Mouse (Mus musculus) MEL (cell line): ENCODE results near the gene Mydgf. TPM values are rescaled to one million over a fixed set of nuclear protein-coding genes. Genes with fewer than 3 reads are reported as not detected.

Experiments
- DNase-seq: peaks from one replicate; pipeline ENCODE4 v3.0.0; 2011; ENCODE audit warnings: low read depth, low spot score
- H3K27ac ChIP-seq: 2 replicates; pipeline ENCODE4 v1.5.1; 2012; ENCODE audit warnings: low read depth, mild to moderate bottlenecking, control low read depth, low read length, moderate library complexity; ENCODE audit not compliant: control insufficient read depth
- H3K27me3 ChIP-seq, 2 experiments: fragments of 150-350 bp in 1 of 2; sonication (generic) in 1 of 2; 2 replicates each; pipeline ENCODE4 v1.6.1; 2012; ENCODE audit warnings: low read length in 2 of 2, mild to moderate bottlenecking in 2 of 2, improper control_type of control experiment in 1 of 2, moderate library complexity in 1 of 2; ENCODE audit not compliant: insufficient read depth in 2 of 2, control insufficient read depth in 1 of 2
- H3K36me3 ChIP-seq, 2 experiments: 2 replicates each; pipeline ENCODE4 v1.6.1; 2012 to 2014; ENCODE audit warnings: low read length in 2 of 2, improper control_type of control experiment in 1 of 2, inconsistent platforms in 1 of 2, mild to moderate bottlenecking in 1 of 2; ENCODE audit not compliant: insufficient read depth in 2 of 2, control insufficient read depth in 1 of 2
- H3K4me1 ChIP-seq, 2 experiments: fragments of 150-350 bp in 1 of 2; sonication (generic) in 1 of 2; 2 replicates each; pipeline ENCODE4 v1.6.1; 2012; ENCODE audit warnings: low read length in 2 of 2, improper control_type of control experiment in 1 of 2, mild to moderate bottlenecking in 1 of 2; ENCODE audit not compliant: insufficient read depth in 2 of 2, control insufficient read depth in 1 of 2
- H3K4me3 ChIP-seq, 2 experiments: fragments of 150-350 bp in 1 of 2; sonication (generic) in 1 of 2; 2 replicates each; pipeline ENCODE4 v1.5.1; 2012; ENCODE audit warnings: low read depth in 2 of 2, low read length in 2 of 2, mild to moderate bottlenecking in 2 of 2, moderate library complexity in 2 of 2, control low read depth in 1 of 2, improper control_type of control experiment in 1 of 2; ENCODE audit not compliant: control insufficient read depth in 1 of 2, insufficient read depth in 1 of 2
- H3K79me2 ChIP-seq: 2 replicates; pipeline ENCODE4 v1.6.1; 2012; ENCODE audit warnings: mild to moderate bottlenecking, low read length, moderate library complexity; ENCODE audit not compliant: control insufficient read depth, poor library complexity, insufficient read depth
- H3K9ac ChIP-seq: 2 replicates; pipeline ENCODE4 v1.6.1; 2012; ENCODE audit warnings: low read depth, mild to moderate bottlenecking, control low read depth, low read length, moderate library complexity; ENCODE audit not compliant: control insufficient read depth, poor library complexity, severe bottlenecking
- H3K9me3 ChIP-seq: fragments of 150-350 bp; sonication (generic); replicated peaks from 2 replicates; pipeline ENCODE4 v1.6.1; 2012; ENCODE audit warnings: mild to moderate bottlenecking, low read length, improper control_type of control experiment, moderate library complexity; ENCODE audit not compliant: insufficient read depth
- CHD2 ChIP-seq: IDR thresholded peaks from 2 replicates; pipeline ENCODE4 v1.6.1; 2011; ENCODE audit warnings: low read length, improper control_type of control experiment
- CTCF ChIP-seq, 3 experiments: IDR thresholded peaks in 2 of 3; conservative IDR thresholded peaks in 1 of 3; 2 replicates each; pipeline ENCODE4 v1.5.1; 2011 to 2012; ENCODE audit warnings: low read length in 3 of 3, low read depth in 2 of 3, mild to moderate bottlenecking in 2 of 3, improper control_type of control experiment in 1 of 3, inconsistent platforms in 1 of 3, mixed read lengths in 1 of 3, moderate library complexity in 1 of 3; ENCODE audit not compliant: control insufficient read depth in 1 of 3, insufficient read depth in 1 of 3, poor library complexity in 1 of 3, severe bottlenecking in 1 of 3
- E2F4 ChIP-seq: IDR thresholded peaks from 2 replicates; pipeline ENCODE4 v1.6.1; 2011; ENCODE audit warnings: low read depth, low read length, improper control_type of control experiment, borderline replicate concordance
- EP300 ChIP-seq, 2 experiments: IDR thresholded peaks; 2 replicates each; pipeline ENCODE4 v1.6.1; 2011; ENCODE audit warnings: improper control_type of control experiment in 2 of 2, low read length in 2 of 2, low read depth in 1 of 2, mild to moderate bottlenecking in 1 of 2
- ETS1 ChIP-seq: IDR thresholded peaks from 2 replicates; pipeline ENCODE4 v1.6.1; 2012; ENCODE audit warnings: low read depth, mild to moderate bottlenecking, inconsistent platforms, low read length, improper control_type of control experiment, moderate library complexity
- GABPA ChIP-seq: IDR thresholded peaks from 2 replicates; pipeline ENCODE4 v1.6.1; 2012; ENCODE audit warnings: low read depth, mild to moderate bottlenecking, inconsistent platforms, low read length, improper control_type of control experiment, moderate library complexity
- GATA1 ChIP-seq: IDR thresholded peaks from 2 replicates; pipeline ENCODE4 v1.6.1; 2011; ENCODE audit warnings: low read depth, low read length, improper control_type of control experiment
- JUND ChIP-seq: IDR thresholded peaks from 2 replicates; pipeline ENCODE4 v1.6.1; 2011; ENCODE audit warnings: low read depth, mild to moderate bottlenecking, improper control_type of control experiment, low read length
- MAZ ChIP-seq: IDR thresholded peaks from 2 replicates; pipeline ENCODE4 v1.6.1; 2012; ENCODE audit warnings: low read depth, mild to moderate bottlenecking, inconsistent platforms, low read length, improper control_type of control experiment
- MEF2A ChIP-seq: IDR thresholded peaks from 2 replicates; pipeline ENCODE4 v1.6.1; 2014; ENCODE audit warnings: low read depth, mild to moderate bottlenecking, inconsistent platforms, low read length, improper control_type of control experiment; ENCODE audit not compliant: poor library complexity, insufficient replicate concordance, severe bottlenecking; ENCODE audit errors: extremely low read depth
- MXI1 ChIP-seq: IDR thresholded peaks from 2 replicates; pipeline ENCODE4 v1.6.1; 2011; ENCODE audit warnings: mild to moderate bottlenecking, low read depth, low read length, improper control_type of control experiment
- MYB ChIP-seq: IDR thresholded peaks from 2 replicates; pipeline ENCODE4 v1.6.1; 2011; ENCODE audit warnings: mild to moderate bottlenecking, low read depth, low read length, improper control_type of control experiment
- NRF1 ChIP-seq: IDR thresholded peaks from 2 replicates; pipeline ENCODE4 v1.6.1; 2014; ENCODE audit warnings: low read depth, mild to moderate bottlenecking, inconsistent platforms, low read length, improper control_type of control experiment, moderate library complexity; ENCODE audit not compliant: poor library complexity, insufficient read depth, severe bottlenecking
- POLR2A ChIP-seq, 2 experiments: IDR thresholded peaks; 2 replicates each; pipeline ENCODE4 v1.6.1; 2011 to 2012; ENCODE audit warnings: low read length in 2 of 2, mild to moderate bottlenecking in 2 of 2, control low read depth in 1 of 2, improper control_type of control experiment in 1 of 2, low read depth in 1 of 2, moderate library complexity in 1 of 2; ENCODE audit not compliant: control insufficient read depth in 1 of 2, insufficient read depth in 1 of 2, poor library complexity in 1 of 2
- POLR2AphosphoS2 ChIP-seq: IDR thresholded peaks from 2 replicates; pipeline ENCODE4 v1.6.1; 2011; ENCODE audit warnings: low read length, improper control_type of control experiment
- RAD21 ChIP-seq: IDR thresholded peaks from 2 replicates; pipeline ENCODE4 v1.6.1; 2011; ENCODE audit warnings: mild to moderate bottlenecking, low read depth, low read length, improper control_type of control experiment
- RCOR1 ChIP-seq: IDR thresholded peaks from 2 replicates; pipeline ENCODE4 v1.6.1; 2012; ENCODE audit warnings: low read depth, mild to moderate bottlenecking, inconsistent platforms, low read length, improper control_type of control experiment
- SMC3 ChIP-seq: IDR thresholded peaks from 2 replicates; pipeline ENCODE4 v1.6.1; 2011; ENCODE audit warnings: low read depth, low read length, improper control_type of control experiment
- TBP ChIP-seq: IDR thresholded peaks from 2 replicates; pipeline ENCODE4 v1.8.0; 2011; ENCODE audit warnings: low read depth, low read length, improper control_type of control experiment
- TCF12 ChIP-seq: IDR thresholded peaks from 2 replicates; pipeline ENCODE4 v1.6.1; 2014; ENCODE audit warnings: low read depth, mild to moderate bottlenecking, inconsistent platforms, low read length, improper control_type of control experiment, moderate library complexity
- USF2 ChIP-seq, 2 experiments: IDR thresholded peaks; 2 replicates each; pipeline ENCODE4 v1.6.1; 2011 to 2012; ENCODE audit warnings: improper control_type of control experiment in 2 of 2, low read length in 2 of 2, borderline replicate concordance in 1 of 2, inconsistent platforms in 1 of 2, low read depth in 1 of 2, mild to moderate bottlenecking in 1 of 2; ENCODE audit not compliant: insufficient read depth in 1 of 2
- ZC3H11A ChIP-seq: IDR thresholded peaks from 2 replicates; pipeline ENCODE4 v1.6.1; 2012; ENCODE audit warnings: low read depth, mild to moderate bottlenecking, inconsistent platforms, low read length, improper control_type of control experiment
- polyA plus RNA-seq, 2 experiments: library from polyadenylated mRNA; stranded (reverse) in 1 of 2; unstranded in 1 of 2; fragments of >175 nt in 1 of 2; fragments of >200 nt in 1 of 2; gene quantifications; 2 replicates each; pipeline versions ENCODE4 v1.2.1 to v1.2.4; 2012; ENCODE audit warnings: low replicate concordance in 2 of 2, low read depth in 1 of 2; ENCODE audit not compliant: insufficient read length in 2 of 2, insufficient read depth in 1 of 2, missing spikeins in 1 of 2
- total RNA-seq: library from RNA; depleted of rRNA; stranded (reverse); fragments of 300-350 nt; gene quantifications from 2 replicates; pipeline ENCODE4 v1.2.3, GENCODE M21; 2012

Gene Mydgf
- total and polyA plus RNA-seq, 3 experiments = 117 to 137 TPM; not detected in 1

DNA sequence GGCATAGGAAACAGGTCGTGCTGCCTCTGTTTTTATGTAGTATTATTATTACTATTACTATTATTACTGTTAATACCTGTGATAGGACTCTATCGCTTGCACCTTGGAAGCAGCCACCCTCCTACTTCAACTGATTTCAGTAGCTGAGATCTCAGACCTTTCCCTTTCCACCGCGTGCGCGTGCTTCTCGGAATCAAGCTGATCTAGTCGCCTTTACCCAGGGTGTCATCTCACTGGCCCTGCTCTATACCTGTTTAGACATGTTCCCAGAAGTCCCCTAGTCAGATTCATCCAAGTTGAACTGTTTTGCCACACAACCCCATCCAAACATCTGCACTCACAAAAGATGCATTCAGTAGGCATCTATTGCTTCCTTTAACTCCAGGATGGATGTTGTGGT lies 49.7 kb upstream of the Mydgf start:
- no peaks in the 10 kb centered on the region for H3K4me1 ChIP-seq
- no peaks in the 10 kb centered on the region for H3K79me2 ChIP-seq
- H3K9me3 ChIP-seq = no peaks in the 10 kb centered on the region
- peaks cover 9 to 28% of the 10 kb centered on the region in 2 experiments for H3K27me3 ChIP-seq
- TF ChIP-seq CTCF (IDR thresholded peaks at IDR 0.05 in 2 of 3, conservative IDR thresholded peaks at IDR 0.05 in 1 of 3; ENCODE audit: control insufficient read depth in 1 of 3, insufficient read depth in 1 of 3, low read depth in 2 of 3, low read length in 3 of 3, poor library complexity in 1 of 3, severe bottlenecking in 1 of 3) (no peak), SMC3 (no peak), JUND (no peak), GABPA (no peak), POLR2A (IDR thresholded peaks at IDR 0.05; ENCODE audit: control insufficient read depth in 1 of 2, insufficient read depth in 1 of 2, low read depth in 1 of 2, low read length in 2 of 2, poor library complexity in 1 of 2) (no peak), RCOR1 (no peak), MAZ (no peak)
- no peaks in the 10 kb centered on the region for H3K36me3 ChIP-seq
- no peak overlapping the region for H3K4me3 ChIP-seq
- H3K27ac ChIP-seq = no peak overlapping the region
- no peak overlapping the region for H3K9ac ChIP-seq
- DNase-seq = no peak

- no peak for DNase-seq
- no peak overlapping the region for H3K4me3 ChIP-seq
- no peaks in the 10 kb centered on the region for H3K36me3 ChIP-seq
- no peak for TF ChIP-seq JUND
- peaks cover 9 to 20% of the 10 kb centered on the region in 2 experiments for H3K27me3 ChIP-seq
- no peaks in the 10 kb centered on the region for H3K4me1 ChIP-seq
- no peaks in the 10 kb centered on the region for H3K79me2 ChIP-seq
- H3K9ac ChIP-seq = no peak overlapping the region
- no peak overlapping the region for H3K27ac ChIP-seq
- H3K9me3 ChIP-seq = no peaks in the 10 kb centered on the region
Measured at GRCm38 (mm10) chr17:56229943-56230342, 46.2 kb upstream of the Mydgf start.

DNA sequence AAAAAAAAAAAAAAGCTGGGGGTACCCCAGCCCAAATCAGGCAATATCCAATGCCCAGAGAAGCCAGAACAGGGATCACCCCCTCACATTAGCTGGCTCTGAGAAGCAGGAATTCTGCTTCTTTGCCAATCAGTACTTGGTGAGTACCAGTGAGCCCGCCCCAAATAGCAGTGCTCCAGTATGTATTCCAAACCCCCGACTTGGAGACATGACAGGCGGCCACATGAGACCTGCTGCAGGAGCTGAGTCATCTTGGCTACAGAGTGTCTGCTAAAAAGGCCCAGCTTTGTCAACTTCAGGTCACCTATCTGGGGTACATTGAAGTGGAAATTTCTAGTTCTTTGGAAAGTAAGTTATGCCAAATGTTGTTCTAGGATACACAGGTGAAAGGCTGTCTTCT lies 42.8 kb upstream of the Mydgf start:
- H3K9me3 ChIP-seq = no peaks in the 10 kb centered on the region
- peaks cover 9 to 17% of the 10 kb centered on the region in 2 experiments for H3K27me3 ChIP-seq
- no peak overlapping the region for H3K9ac ChIP-seq
- no peaks in the 10 kb centered on the region for H3K36me3 ChIP-seq
- H3K79me2 ChIP-seq = no peaks in the 10 kb centered on the region
- no peak overlapping the region for H3K4me3 ChIP-seq
- no peaks in the 10 kb centered on the region for H3K4me1 ChIP-seq
- no peak for TF ChIP-seq E2F4
- TF ChIP-seq CHD2 = no peak
- TF ChIP-seq GATA1 = no peak
- TF ChIP-seq TCF12 = no peak
- no peak for TF ChIP-seq MXI1
- no peak for TF ChIP-seq EP300 (IDR thresholded peaks at IDR 0.05; ENCODE audit: low read depth in 1 of 2, low read length in 2 of 2)
- TF ChIP-seq RAD21 = no peak
- no peak for TF ChIP-seq TBP
- no peak for TF ChIP-seq MEF2A
- TF ChIP-seq NRF1 = no peak
- no peak for TF ChIP-seq ZC3H11A
- TF ChIP-seq MYB = no peak
- no peak for TF ChIP-seq POLR2AphosphoS2
- TF ChIP-seq JUND = no peak
- no peak for TF ChIP-seq GABPA
- TF ChIP-seq ETS1 = no peak
- TF ChIP-seq CTCF (IDR thresholded peaks at IDR 0.05 in 2 of 3, conservative IDR thresholded peaks at IDR 0.05 in 1 of 3; ENCODE audit: control insufficient read depth in 1 of 3, insufficient read depth in 1 of 3, low read depth in 2 of 3, low read length in 3 of 3, poor library complexity in 1 of 3, severe bottlenecking in 1 of 3) = no peak
- TF ChIP-seq USF2 (IDR thresholded peaks at IDR 0.05; ENCODE audit: borderline replicate concordance in 1 of 2, insufficient read depth in 1 of 2, low read depth in 1 of 2, low read length in 2 of 2) = no peak
- H3K27ac ChIP-seq = no peak overlapping the region
- DNase-seq = no peak
